Mouse (Mus musculus) ES-E14 (cell line): ENCODE results near the gene Hand2.

Experiments
- CHD2 ChIP-seq: IDR thresholded peaks from 2 replicates; pipeline ENCODE4 v1.6.1; 2014; ENCODE audit warnings: mild to moderate bottlenecking, low read depth, low read length, inconsistent platforms
- HCFC1 ChIP-seq: IDR thresholded peaks from 2 replicates; pipeline ENCODE4 v1.6.1; 2012; ENCODE audit warnings: low read length, inconsistent platforms, borderline replicate concordance; ENCODE audit not compliant: insufficient read depth
- MAFK ChIP-seq: IDR thresholded peaks from 2 replicates; pipeline ENCODE4 v1.6.1; 2014; ENCODE audit warnings: mild to moderate bottlenecking, low read depth, low read length, inconsistent platforms; ENCODE audit not compliant: insufficient read depth
- ZC3H11A ChIP-seq: IDR thresholded peaks from 2 replicates; pipeline ENCODE4 v1.6.1; 2012; ENCODE audit warnings: low read depth, mild to moderate bottlenecking, inconsistent platforms, low read length, borderline replicate concordance
- ZNF384 ChIP-seq: IDR thresholded peaks from 2 replicates; pipeline ENCODE4 v1.6.1; 2012; ENCODE audit warnings: low read depth, low read length, inconsistent platforms

GRCm38 (mm10) chr8:57340840-57341540 lies 20.2 kb downstream of the Hand2 start:
- TF ChIP-seq CHD2 (no peak), ZC3H11A (no peak), HCFC1 (0 out of 2 replicates have a peak, but pooled peaks have one; percentile 19), MAFK (no peak), ZNF384 (no peak)
